Mouse (Mus musculus) neural tube, embryonic 13.5 days (tissue): ENCODE data around the gene Slc1a4. TPM values are rescaled to one million over a fixed set of nuclear protein-coding genes. Genes with fewer than 3 reads are reported as not detected.

ENCODE experiments used
- ATAC-seq: fragments of 200-750 bp; cut with Nextera tagmentation; 2 replicates; pipeline ENCODE4 v1.8.0; 2017; ENCODE audit warnings: low read depth, mild to moderate bottlenecking, moderate TSS enrichment, moderate library complexity
- H3K27ac ChIP-seq: fragments of 300-500 bp; sonication (generic); replicated peaks from 2 replicates; pipeline ENCODE4 v1.5.1; 2015; ENCODE audit warnings: moderate library complexity, mild to moderate bottlenecking, inconsistent platforms
- H3K27me3 ChIP-seq: fragments of 300-500 bp; sonication (generic); 2 replicates; pipeline ENCODE4 v1.6.1; 2015; ENCODE audit warnings: mild to moderate bottlenecking, inconsistent platforms
- H3K36me3 ChIP-seq: fragments of 300-500 bp; sonication (generic); 2 replicates; pipeline ENCODE4 v1.6.1; 2015; ENCODE audit warnings: mild to moderate bottlenecking, inconsistent platforms
- H3K4me1 ChIP-seq: fragments of 300-500 bp; sonication (generic); replicated peaks from 2 replicates; pipeline ENCODE4 v1.6.1; 2015; ENCODE audit warnings: inconsistent platforms
- H3K4me2 ChIP-seq: fragments of 300-500 bp; sonication (generic); 2 replicates; pipeline ENCODE4 v1.6.1; 2015; ENCODE audit warnings: inconsistent platforms, mild to moderate bottlenecking, moderate library complexity
- H3K4me3 ChIP-seq: fragments of 300-500 bp; sonication (generic); 2 replicates; pipeline ENCODE4 v1.5.1; 2015; ENCODE audit warnings: mild to moderate bottlenecking, inconsistent platforms
- H3K9ac ChIP-seq: fragments of 300-500 bp; sonication (generic); 2 replicates; pipeline ENCODE4 v1.6.1; 2015; ENCODE audit warnings: moderate library complexity, mild to moderate bottlenecking, inconsistent platforms
- H3K9me3 ChIP-seq: fragments of 300-500 bp; sonication (generic); 2 replicates; pipeline ENCODE4 v1.6.1; 2016; ENCODE audit warnings: inconsistent platforms
- WGBS: fragments of 180-500 bp; shearing (Covaris S2); methylation state at CpG from one replicate; pipeline ENCODE4 v1.1.7; 2015; 5-methylcytosine and 5-hydroxymethylcytosine counted together
- polyA plus RNA-seq: library from polyadenylated mRNA; unstranded; fragments of >200 nt; fragmentation: Nextera tagmentation; extraction: Ambion mirVana; gene quantifications from 2 replicates; pipeline ENCODE4 v1.2.1, GENCODE M21; 2015

Slc1a4 gene
- polyA plus RNA-seq, 1 experiment from 2014 or later = 41.2 TPM

- H3K9ac ChIP-seq = no peak overlapping the region
- no peak for ATAC-seq
- no peaks in the 10 kb centered on the region for H3K9me3 ChIP-seq
- no peaks in the 10 kb centered on the region for H3K27me3 ChIP-seq
- H3K4me3 ChIP-seq = no peak overlapping the region
- 72% methylated on average over 1 of the region's 1 CpGs for WGBS
- H3K36me3 ChIP-seq = no peaks in the 10 kb centered on the region
- H3K4me1 ChIP-seq = no peaks in the 10 kb centered on the region
- H3K27ac ChIP-seq = no peak overlapping the region
- no peak overlapping the region for H3K4me2 ChIP-seq
Measured at GRCm38 (mm10) chr11:20341598-20341997, 9.1 kb upstream of the Slc1a4 start.

GRCm38 (mm10) chr11:20338703-20339102 is 6.2 kb upstream of the Slc1a4 start:
- Histone ChIP-seq H3K27me3 (no peaks in the 10 kb centered on the region), H3K36me3 (no peaks in the 10 kb centered on the region), H3K4me3 (no peak overlapping the region), H3K27ac (no peak overlapping the region), H3K9me3 (no peaks in the 10 kb centered on the region), H3K4me2 (no peak overlapping the region), H3K4me1 (peaks cover 6% of the 10 kb centered on the region), H3K9ac (no peak overlapping the region)
- no peak for ATAC-seq
- WGBS = 80% methylated on average over 2 of the region's 2 CpGs

GRCm38 (mm10) chr11:20334301-20334700 is 1.8 kb upstream of the Slc1a4 start:
- H3K4me1 ChIP-seq = peaks cover 34% of the 10 kb centered on the region
- peak overlapping the region; percentile 97; the same call in 1 of the 2 replicates for H3K27ac ChIP-seq
- ATAC-seq = no peak
- no peak overlapping the region for H3K4me2 ChIP-seq
- H3K27me3 ChIP-seq = no peaks in the 10 kb centered on the region
- H3K9me3 ChIP-seq = no peaks in the 10 kb centered on the region
- no peaks in the 10 kb centered on the region for H3K36me3 ChIP-seq
- no peak overlapping the region for H3K9ac ChIP-seq
- H3K4me3 ChIP-seq = no peak overlapping the region
- whole genome bisulfite sequencing = 13% methylated on average over 1 of the region's 1 CpGs

GRCm38 (mm10) chr11:20331690-20332537 is 599 bp downstream of the Slc1a4 start:
- Histone ChIP-seq H3K4me1 (peaks cover 38% of the 10 kb centered on the region), H3K27ac (peak overlapping the region; percentile 97), H3K36me3 (no peaks in the 10 kb centered on the region), H3K4me2 (peak overlapping the region; percentile 82), H3K4me3 (peak overlapping the region; percentile 71), H3K27me3 (no peaks in the 10 kb centered on the region), H3K9ac (peak overlapping the region; percentile 84), H3K9me3 (no peaks in the 10 kb centered on the region)
- WGBS = under 1% methylated on average over 61 of the region's 61 CpGs
- peak; percentile 44 for ATAC-seq

- H3K4me3 ChIP-seq = peak overlapping the region; percentile 71
- peak overlapping the region; percentile 84 for H3K9ac ChIP-seq
- peak overlapping the region; percentile 82 for H3K4me2 ChIP-seq
- H3K27me3 ChIP-seq = no peaks in the 10 kb centered on the region
- no peaks in the 10 kb centered on the region for H3K36me3 ChIP-seq
- WGBS = 33% methylated on average over 9 of the region's 9 CpGs
- H3K4me1 ChIP-seq = peaks cover 45% of the 10 kb centered on the region
- no peak for ATAC-seq
- H3K27ac ChIP-seq = no peak overlapping the region
- no peaks in the 10 kb centered on the region for H3K9me3 ChIP-seq
Measured at GRCm38 (mm10) chr11:20331027-20331689, 1.4 kb downstream of the Slc1a4 start.

- Histone ChIP-seq H3K4me3 (no peak overlapping the region; the same call in 1 of the 2 replicates), H3K27me3 (no peaks in the 10 kb centered on the region), H3K4me2 (peak overlapping the region; percentile 82), H3K4me1 (peaks cover 45% of the 10 kb centered on the region), H3K9ac (no peak overlapping the region), H3K36me3 (no peaks in the 10 kb centered on the region), H3K9me3 (no peaks in the 10 kb centered on the region), H3K27ac (no peak overlapping the region)
- WGBS = 84% methylated on average over 5 of the region's 5 CpGs
- no peak for ATAC-seq
Measured at GRCm38 (mm10) chr11:20329711-20330110, 2.8 kb downstream of the Slc1a4 start.

- peaks cover 40% of the 10 kb centered on the region for H3K4me1 ChIP-seq
- WGBS = 85% methylated on average over 6 of the region's 6 CpGs
- H3K9me3 ChIP-seq = no peaks in the 10 kb centered on the region
- H3K36me3 ChIP-seq = no peaks in the 10 kb centered on the region
- H3K27me3 ChIP-seq = no peaks in the 10 kb centered on the region
- H3K4me2 ChIP-seq = 0 out of 2 replicates have a peak overlapping the region, but pooled peaks have one; percentile 82
- ATAC-seq = no peak
- no peak overlapping the region for H3K9ac ChIP-seq
- H3K4me3 ChIP-seq = no peak overlapping the region
- H3K27ac ChIP-seq = no peak overlapping the region
Measured at GRCm38 (mm10) chr11:20328771-20329170, 3.7 kb downstream of the Slc1a4 start.

GRCm38 (mm10) chr11:20326328-20326995 is 6.1 kb downstream of the Slc1a4 start:
- H3K4me1 ChIP-seq = peaks cover 36% of the 10 kb centered on the region
- H3K27me3 ChIP-seq = no peaks in the 10 kb centered on the region
- no peak for ATAC-seq
- H3K4me3 ChIP-seq = no peak overlapping the region
- no peak overlapping the region for H3K9ac ChIP-seq
- WGBS = 81% methylated on average over 11 of the region's 11 CpGs
- H3K9me3 ChIP-seq = no peaks in the 10 kb centered on the region
- H3K27ac ChIP-seq = no peak overlapping the region; the same call in 1 of the 2 replicates
- H3K36me3 ChIP-seq = no peaks in the 10 kb centered on the region
- H3K4me2 ChIP-seq = no peak overlapping the region

GRCm38 (mm10) chr11:20325073-20325694 is 7.3 kb downstream of the Slc1a4 start:
- ATAC-seq = no peak

GRCm38 (mm10) chr11:20324006-20324405 is 8.5 kb downstream of the Slc1a4 start:
- WGBS = 97% methylated on average over 3 of the region's 3 CpGs
- H3K4me1 ChIP-seq = peaks cover 15% of the 10 kb centered on the region; the same call in 1 of the 2 replicates
- H3K27me3 ChIP-seq = no peaks in the 10 kb centered on the region
- H3K9me3 ChIP-seq = no peaks in the 10 kb centered on the region
- H3K4me2 ChIP-seq = no peak overlapping the region
- no peak overlapping the region for H3K27ac ChIP-seq
- H3K4me3 ChIP-seq = no peak overlapping the region
- no peak overlapping the region for H3K9ac ChIP-seq
- ATAC-seq = no peak
- 0 out of 2 replicates have a peak, but pooled peaks cover 3% of the 10 kb centered on the region for H3K36me3 ChIP-seq

More at GRCm38 (mm10) chr11:20325073-20325694, 7.3 kb downstream of the Slc1a4 start:
- 0 out of 2 replicates have a peak, but pooled peaks cover 2% of the 10 kb centered on the region for H3K36me3 ChIP-seq
- H3K27ac ChIP-seq = no peak overlapping the region
- no peak overlapping the region for H3K4me2 ChIP-seq
- H3K4me3 ChIP-seq = no peak overlapping the region
- H3K9ac ChIP-seq = no peak overlapping the region
- H3K27me3 ChIP-seq = no peaks in the 10 kb centered on the region
- peaks cover 23% of the 10 kb centered on the region for H3K4me1 ChIP-seq
- no peaks in the 10 kb centered on the region for H3K9me3 ChIP-seq
- WGBS = 87% methylated on average over 9 of the region's 9 CpGs

GRCm38 (mm10) chr11:20322366-20322765 is 10.1 kb downstream of the Slc1a4 start:
- Histone ChIP-seq H3K27ac (no peak overlapping the region), H3K27me3 (no peaks in the 10 kb centered on the region), H3K9me3 (no peaks in the 10 kb centered on the region), H3K4me3 (no peak overlapping the region), H3K4me2 (no peak overlapping the region), H3K36me3 (peaks cover 4% of the 10 kb centered on the region; the same call in 1 of the 2 replicates), H3K9ac (no peak overlapping the region), H3K4me1 (peaks cover 15% of the 10 kb centered on the region; the same call in 1 of the 2 replicates)
- ATAC-seq = no peak
- WGBS = 57% methylated on average over 3 of the region's 3 CpGs
